Mouse (Mus musculus) layer of hippocampus, adult 9-11 months (tissue): ENCODE measurements around the gene Tmco5.

Source experiments
- DNase-seq: peaks from one replicate; pipeline ENCODE4 v3.0.0; 2022

Tmco5 gene

GRCm38 (mm10) chr2:116878391-116878790, at the start of gene Tmco5:
Tmco5 (plus strand) TSS chr2:116878691.
- DNase-seq: no peak

- DNase-seq: no peak
These were observed 46.6 kb upstream of the Tmco5 start for GRCm38 (mm10) chr2:116831863-116832262.

GRCm38 (mm10) chr2:116837829-116838228, 40.7 kb upstream of the Tmco5 start:
- DNase-seq: no peak

GRCm38 (mm10) chr2:116838538-116839197, 39.8 kb upstream of the Tmco5 start:
- peak; percentile 11 for DNase-seq

GRCm38 (mm10) chr2:116849980-116850636, 28.4 kb upstream of the Tmco5 start:
- DNase-seq: peak; percentile 33

DNA sequence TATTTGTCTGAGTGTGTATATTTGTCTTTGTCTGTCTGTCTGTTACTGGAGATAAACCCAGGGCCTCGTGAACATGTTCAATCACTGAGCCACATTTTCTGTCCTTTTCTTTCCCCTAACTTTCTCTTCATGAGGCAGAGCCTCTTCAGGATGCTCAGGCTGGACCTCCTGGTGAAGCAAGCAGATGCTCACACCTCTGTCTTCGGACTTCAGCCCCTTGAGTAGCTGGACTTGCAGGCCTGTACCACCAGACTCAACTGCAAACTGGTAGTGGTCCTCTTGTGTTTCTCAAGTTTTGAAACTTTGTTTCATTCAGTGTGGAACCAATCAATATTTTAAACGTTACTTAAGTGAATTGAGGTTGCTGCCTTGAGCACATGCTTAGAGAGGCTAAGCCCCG, 27.1 kb upstream of the Tmco5 start:
- no peak for DNase-seq

DNA sequence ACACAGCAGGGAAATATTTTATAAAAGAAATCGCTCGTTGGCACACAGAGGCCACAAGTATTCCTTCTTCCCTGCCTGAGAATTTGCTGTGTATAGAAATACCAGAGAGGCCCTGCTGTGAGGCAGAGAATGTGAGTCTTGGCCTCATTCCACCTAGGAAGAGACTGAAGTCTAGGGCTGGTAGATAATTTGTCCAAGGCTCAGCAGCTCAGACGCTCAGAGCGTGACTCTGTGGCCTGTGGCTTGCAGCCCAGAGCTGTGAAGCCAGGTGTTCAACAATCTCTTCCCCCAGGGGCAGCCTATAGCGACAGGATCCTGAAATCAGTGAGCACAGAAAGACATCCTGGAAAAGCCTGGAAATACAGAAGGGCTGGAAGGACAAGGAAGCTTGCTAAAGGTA, 26.2 kb upstream of the Tmco5 start:
- DNase-seq: no peak

DNA sequence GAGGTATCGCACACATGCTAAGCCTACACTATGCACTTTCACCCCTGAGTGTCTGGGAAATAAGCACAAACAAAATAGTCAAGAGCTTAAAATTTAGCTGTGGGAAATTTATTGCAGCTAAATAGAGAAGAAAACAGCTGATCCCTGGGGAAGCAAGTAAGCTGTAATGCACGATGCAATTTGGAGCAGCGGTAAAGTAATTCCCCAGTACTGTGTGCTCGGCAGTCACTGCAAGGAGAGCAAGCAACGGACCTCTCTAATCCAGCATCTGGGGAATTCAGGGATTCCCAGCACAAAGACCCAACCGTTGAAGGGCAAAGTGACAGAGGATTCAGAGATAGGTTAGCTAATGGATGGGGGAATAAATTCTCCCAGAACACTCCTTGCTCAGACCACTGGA, 19.8 kb upstream of the Tmco5 start:
- no peak for DNase-seq

DNA sequence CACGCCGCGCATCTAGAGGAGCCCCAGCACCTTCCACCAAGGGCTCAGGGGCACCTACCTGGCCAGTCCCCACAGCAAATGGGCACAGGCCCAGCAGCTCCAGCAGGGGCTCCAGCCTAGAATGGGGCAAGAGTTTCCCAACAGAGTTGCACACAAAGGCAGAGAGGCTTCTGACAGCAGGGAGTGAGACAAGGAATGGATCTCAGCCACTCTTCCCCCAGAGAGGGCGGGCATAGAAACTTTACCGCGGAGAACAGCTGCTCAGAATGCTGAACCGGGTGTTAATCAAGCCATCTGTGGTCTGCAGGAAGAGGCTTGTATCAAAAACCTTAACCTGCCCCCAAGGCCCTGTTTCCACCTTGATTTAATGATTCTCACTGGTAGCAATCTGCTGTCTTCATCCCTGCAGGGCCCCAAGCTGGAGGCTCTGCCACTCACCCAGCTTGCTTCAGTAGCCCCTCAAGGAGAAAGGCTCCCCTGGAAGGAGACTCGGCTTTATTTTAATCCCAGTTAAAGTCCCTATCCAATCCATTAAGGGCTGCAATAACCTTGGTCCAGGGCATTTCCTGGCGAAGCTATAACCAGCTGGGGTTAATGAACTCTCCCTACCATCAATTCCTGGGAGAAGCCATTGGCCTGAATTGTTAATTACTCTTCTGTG, 1.4 kb upstream of the Tmco5 start:
- no peak for DNase-seq

DNA sequence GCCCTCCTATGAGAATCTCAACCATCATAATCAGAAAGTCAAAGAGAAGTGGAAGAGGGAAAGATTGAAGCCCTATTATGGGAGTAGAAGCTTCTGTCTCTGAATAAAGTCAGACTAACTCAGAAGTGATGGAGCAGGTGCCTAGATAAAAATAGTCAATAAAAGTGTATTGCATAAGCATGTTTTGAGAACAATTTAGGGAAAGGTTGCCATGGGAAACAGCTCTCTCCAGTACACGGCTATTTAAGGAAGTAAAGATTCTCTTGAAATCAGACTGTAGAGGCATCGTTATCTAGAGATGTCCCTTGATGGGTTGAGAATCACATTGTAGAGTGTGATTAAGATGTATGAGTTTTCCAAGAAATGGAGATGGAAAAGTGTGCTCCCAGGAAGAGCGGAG, 1.2 kb downstream of the Tmco5 start:
- DNase-seq: peak; percentile 59

DNA sequence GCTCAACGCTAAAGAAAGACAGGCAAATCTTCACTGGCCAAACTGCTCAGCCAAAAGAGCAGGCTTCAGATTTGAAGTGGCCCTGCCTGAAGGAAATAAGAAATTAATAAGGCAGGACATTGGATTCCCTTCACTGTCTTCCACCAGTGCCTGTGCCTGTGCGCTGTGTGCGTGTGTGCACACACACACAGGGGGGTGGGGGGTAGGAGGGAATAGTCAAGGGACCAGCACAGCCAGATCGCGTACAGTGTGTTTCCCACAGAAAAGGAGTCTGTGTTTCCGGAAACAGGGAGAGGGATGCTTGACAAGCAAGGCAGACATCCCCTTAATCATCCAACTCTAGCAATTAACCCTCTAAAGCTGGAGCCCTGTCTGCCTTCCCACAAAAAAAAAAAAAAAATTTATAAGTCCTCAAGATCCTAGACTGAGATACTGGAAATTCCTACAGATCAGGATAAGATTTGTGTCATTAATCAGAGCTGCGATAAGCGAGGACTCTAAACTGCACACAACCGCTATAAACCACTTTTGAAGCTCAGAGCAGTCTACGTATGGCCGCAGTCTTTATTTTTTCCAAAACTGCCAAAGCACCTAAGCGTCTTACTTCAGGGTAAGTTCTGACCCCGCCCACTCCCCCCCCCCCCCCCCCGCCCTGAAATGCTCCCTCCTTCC, 15.0 kb downstream of the Tmco5 start:
- no peak for DNase-seq

GRCm38 (mm10) chr2:116893988-116894363, 15.5 kb downstream of the Tmco5 start:
- peak; percentile 63 for DNase-seq

- peak; percentile 90 for DNase-seq
These were observed 21.3 kb downstream of the Tmco5 start for GRCm38 (mm10) chr2:116899615-116900272.

DNA sequence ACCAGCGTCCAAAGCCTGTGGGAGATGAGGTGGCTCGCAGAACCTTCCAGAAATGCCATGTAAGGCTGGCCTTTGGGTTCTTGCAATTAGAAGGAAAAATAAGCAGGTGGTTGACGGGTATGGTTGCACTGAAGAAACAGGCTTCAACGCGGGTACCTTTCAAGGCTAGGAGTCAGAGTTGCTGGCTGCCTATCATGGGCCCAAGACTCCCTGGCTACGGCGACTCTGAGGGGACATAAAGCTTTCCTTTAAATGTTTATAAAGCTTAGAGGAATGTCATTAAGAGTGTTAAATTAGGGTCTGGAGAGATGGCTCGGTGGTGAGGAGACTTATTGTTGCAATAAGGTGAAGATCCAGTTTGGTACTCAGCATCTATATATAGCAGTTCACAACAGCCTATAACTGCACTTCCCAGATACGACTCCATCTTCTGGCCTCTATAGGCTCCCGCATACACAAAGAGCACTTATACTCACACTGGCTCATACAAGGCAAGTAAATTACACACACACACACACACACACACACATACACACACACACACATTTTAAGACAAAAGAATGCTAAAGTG, 21.9 kb downstream of the Tmco5 start:
- DNase-seq: no peak

GRCm38 (mm10) chr2:116908268-116908667, 29.8 kb downstream of the Tmco5 start:
- peak; percentile 63 for DNase-seq

DNA sequence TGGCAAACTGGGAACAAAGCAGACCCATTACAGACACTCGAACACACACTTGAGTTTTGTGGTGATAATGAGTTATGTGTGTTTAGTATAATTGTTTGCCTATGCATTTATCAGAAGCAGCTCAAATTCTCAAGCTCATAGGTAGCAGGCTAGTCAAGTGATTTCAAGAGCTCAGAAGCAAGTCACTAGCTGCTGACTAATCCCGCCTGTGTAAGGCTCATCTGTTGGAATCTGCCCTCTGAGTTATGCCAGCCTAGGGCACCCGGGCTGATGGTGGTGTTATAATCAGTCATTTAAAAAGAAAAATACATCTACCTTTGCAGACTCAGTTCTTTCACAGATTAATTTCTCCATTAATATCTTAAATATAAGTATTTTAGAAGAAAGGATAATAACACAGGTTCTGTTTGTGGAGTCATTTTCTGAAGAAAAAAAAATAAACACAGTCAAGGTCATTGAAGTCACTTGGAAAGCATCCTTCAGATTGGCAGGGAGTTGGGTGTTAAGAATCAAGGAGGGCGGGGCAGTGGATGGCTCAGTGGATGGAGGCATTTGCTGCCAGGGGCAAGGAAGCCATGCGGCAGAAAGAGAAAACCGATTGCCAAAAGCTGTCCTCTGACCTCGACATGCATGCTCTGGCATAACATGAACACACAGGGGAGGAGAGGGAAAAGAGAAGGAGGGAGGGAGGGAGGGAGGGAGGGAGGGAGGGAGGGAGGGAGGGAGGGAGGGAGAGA, 34.0 kb downstream of the Tmco5 start:
- DNase-seq: no peak

DNA sequence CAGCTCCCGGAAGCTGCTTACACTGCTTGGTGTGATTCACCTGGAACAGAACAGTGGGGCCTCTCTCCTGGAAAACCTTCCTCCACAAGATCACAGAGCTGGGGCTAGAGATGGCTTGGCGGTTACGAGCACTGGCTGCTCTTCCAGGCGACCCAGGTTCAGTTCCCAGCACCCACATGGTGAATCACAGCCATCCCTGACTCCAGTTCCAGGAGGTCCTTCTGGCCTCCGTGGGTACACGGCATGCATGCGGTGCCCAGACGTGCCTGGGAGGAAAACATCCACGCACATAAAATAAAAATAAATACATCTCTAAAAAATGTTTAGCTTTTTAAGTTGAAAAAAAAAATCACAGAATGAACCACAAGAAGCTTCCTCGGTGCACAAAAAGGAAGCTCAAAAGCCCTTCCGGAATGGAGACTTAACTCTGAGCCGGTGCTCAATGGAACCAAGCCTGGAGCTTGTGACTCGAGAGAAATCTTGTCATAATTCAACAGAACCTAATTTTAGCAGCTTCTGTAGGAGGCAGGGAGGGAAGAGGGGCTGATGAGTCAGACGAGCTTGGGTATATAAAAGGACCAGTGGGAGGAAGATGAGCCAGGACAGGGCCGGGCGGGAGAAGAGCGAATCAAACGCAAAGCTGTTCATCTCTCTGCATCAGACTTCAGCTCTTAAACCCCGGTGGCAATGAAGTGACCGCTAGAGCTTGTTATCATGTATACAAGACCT, 35.4 kb downstream of the Tmco5 start:
- DNase-seq: peak; percentile 90

- no peak for DNase-seq
These were observed 36.1 kb downstream of the Tmco5 start for GRCm38 (mm10) chr2:116914636-116915035.

GRCm38 (mm10) chr2:116918598-116918997, 40.1 kb downstream of the Tmco5 start:
- DNase-seq: no peak

GRCm38 (mm10) chr2:116922580-116923500, 44.3 kb downstream of the Tmco5 start:
- no peak for DNase-seq
